Mouse (Mus musculus) spleen, adult 2 months (tissue): Measurements from ENCODE around the gene Maml3.

Experiments used
- CTCF ChIP-seq: fragments of 200-500 bp; IDR thresholded peaks from 2 replicates; pipeline ENCODE4 v1.5.1; 2011; ENCODE audit warnings: mild to moderate bottlenecking, inconsistent platforms; ENCODE audit not compliant: insufficient read depth, insufficient read length, insufficient replicate concordance; ENCODE audit errors: extremely low read depth
- POLR2A ChIP-seq: fragments of 200-500 bp; IDR thresholded peaks from 2 replicates; pipeline ENCODE4 v1.6.1; 2011; ENCODE audit warnings: low read depth, low read length, inconsistent platforms

GRCm38 (mm10) chr3:51729109-51729918 is 375.6 kb downstream of the Maml3 start:
- TF ChIP-seq CTCF (no peak), POLR2A (no peak)
